Mouse (Mus musculus) E14TG2a.4 (cell line): ENCODE measurements at regions not wholly inside any gene's neighbourhood (a gene's known extent, or its start where the extent isn't known, plus 50 kb on each side); places are given as distances from the start of the nearest gene placed in this dataset.

ENCODE experiments used
- CTCF ChIP-seq: conservative IDR thresholded peaks from 2 replicates; pipeline ENCODE4 v1.5.1; 2014; ENCODE audit warnings: low read length
- NANOG ChIP-seq: IDR thresholded peaks from 2 replicates; pipeline ENCODE4 v1.6.1; 2014; ENCODE audit warnings: borderline replicate concordance, low read length, mixed read lengths

- TF ChIP-seq CTCF (no peak), NANOG (no peak)
Measured at GRCm38 (mm10) chr7:83482254-83482653, 102.5 kb upstream of the Tmc3 start.
